9 mouse cellular contexts compared by ENCODE assay signal in genomic region chr19:10297041-10297503, GRCm38 (mm10). TPM values are rescaled to one million over a fixed set of nuclear protein-coding genes. Genes with fewer than 3 reads are reported as not detected.
A peak's percentile ranks its signal among the peaks of the same experiment; 100 is the strongest.
DNase-seq lines count a peak whose midpoint lies in the region; ATAC-seq and TF ChIP-seq lines count a peak whose summit lies in the region.
"Had no signal": no experiment of that assay in that cellular context is flagged by ENCODE, and none has a peak within 500 bp of the region (broad histone marks: within the 10 kb centered on the region; RNA-seq: fewer than 3 reads in every experiment).

No protein-coding gene starts in this region.

- DNase-seq in kidney, adult 2 months: peak; percentile 23
- DNase-seq in kidney, adult 11 months: no peak
- peak; percentile 28 for DNase-seq in adrenal gland, postnatal 25 days
- DNase-seq in heart, adult 18-20 months: peak; percentile 73 to 86
- peak; percentile 42 for DNase-seq in kidney, postnatal 10 days
- peak; percentile 81 for DNase-seq in lung, postnatal 36 days
- DNase-seq in embryo, embryonic 10 days (ENCODE audit: low spot score): no peak

- no peak overlapping the region for H3K4me3 ChIP-seq in kidney, adult 2 months (ENCODE audit: insufficient read depth, low read depth, low read length)

- no peak for ATAC-seq in CD4-positive, CD25-positive, alpha-beta regulatory T cell, adult 4 months

- no peak for TF ChIP-seq POLR2A in kidney, adult 2 months (IDR thresholded peaks at IDR 0.05; ENCODE audit: low read depth, low read length)

- no peaks in the 10 kb centered on the region for H3K36me3 ChIP-seq in kidney, adult 2 months (ENCODE audit: control insufficient read depth, insufficient read depth, low read length)
- H3K36me3 ChIP-seq: G1E had no signal

- H3K27me3 ChIP-seq in kidney, adult 2 months (replicated peaks; ENCODE audit: control insufficient read depth, insufficient read depth, low read length): no peaks in the 10 kb centered on the region

- H3K27ac ChIP-seq in kidney, adult 2 months (ENCODE audit: insufficient read depth, low read depth, low read length): peak overlapping the region; percentile 26; the same call in 1 of the 2 replicates

- H3K4me1 ChIP-seq in kidney, adult 2 months (ENCODE audit: control insufficient read depth, insufficient read depth, low read length): peaks cover 9% of the 10 kb centered on the region

- WGBS in kidney, adult 2 months: 40% methylated on average over 8 of the region's 8 CpGs

- no peak for TF ChIP-seq CTCF in kidney, adult 2 months (conservative IDR thresholded peaks at IDR 0.05; ENCODE audit: insufficient read depth, insufficient read length, low read depth, low read length)

RNA-seq across cellular contexts. Expression of gene Dagla, which starts 7.6 kb away (rescaled TPM):
- polyA plus RNA-seq in kidney, adult 2 months (2012; rRNA removed): 7.0 and 8.2 TPM in 2 replicates
- 5.5 and 7.3 TPM in 2 replicates for total RNA-seq in adrenal gland, postnatal 25 days (2021)
- total RNA-seq in heart, adult 18-20 months (2021): 1 to 10 TPM; 3.3 TPM
- polyA plus RNA-seq in CD4-positive, CD25-positive, alpha-beta regulatory T cell, adult 4 months (2017; shearing (Covaris generic)): not detected
- polyA plus RNA-seq: G1E had no signal

RNA-seq across cellular contexts. Expression of gene Myrf, which starts 56.5 kb away (rescaled TPM):
- 18.8 and 24.5 TPM in 2 replicates for polyA plus RNA-seq in kidney, adult 2 months (2012; rRNA removed)
- total RNA-seq in adrenal gland, postnatal 25 days (2021): 0.67 and 1.4 TPM in 2 replicates
- total RNA-seq in heart, adult 18-20 months (2021): 1 to 10 TPM; 4.2 to 6.2 TPM
- polyA plus RNA-seq in CD4-positive, CD25-positive, alpha-beta regulatory T cell, adult 4 months (2017; shearing (Covaris generic)): under 1 TPM in 1 of 2 experiments, not detected in 1; 0.19 TPM
- polyA plus RNA-seq: G1E had no signal

Comparison
In these comparisons a context has a peak if more than half of its experiments do, and no peak if none do; other contexts are left out.
1. DNase-seq: peak in kidney, adult 2 months (single experiment), adrenal gland, postnatal 25 days (single experiment), heart, adult 18-20 months (2 of 2), kidney, postnatal 10 days (single experiment) and lung, postnatal 36 days (single experiment); none in kidney, adult 11 months (single experiment) and embryo, embryonic 10 days (single experiment).